Mouse (Mus musculus) urinary bladder, postnatal 25 days (tissue): ENCODE data around the gene Gabra5.

Experiments
- DNase-seq: peaks from one replicate; pipeline ENCODE4 v3.0.0; 2022; ENCODE audit warnings: low spot score

The Gabra5 gene

GRCm38 (mm10) chr7:57509681-57510141 lies at the start of gene Gabra5:
Gene Gabra5 (minus strand): TSS chr7:57510059.
- no peak for DNase-seq

- DNase-seq, result no peak
Observed at GRCm38 (mm10) chr7:57538565-57538964, 28.7 kb upstream of the Gabra5 start.

DNA sequence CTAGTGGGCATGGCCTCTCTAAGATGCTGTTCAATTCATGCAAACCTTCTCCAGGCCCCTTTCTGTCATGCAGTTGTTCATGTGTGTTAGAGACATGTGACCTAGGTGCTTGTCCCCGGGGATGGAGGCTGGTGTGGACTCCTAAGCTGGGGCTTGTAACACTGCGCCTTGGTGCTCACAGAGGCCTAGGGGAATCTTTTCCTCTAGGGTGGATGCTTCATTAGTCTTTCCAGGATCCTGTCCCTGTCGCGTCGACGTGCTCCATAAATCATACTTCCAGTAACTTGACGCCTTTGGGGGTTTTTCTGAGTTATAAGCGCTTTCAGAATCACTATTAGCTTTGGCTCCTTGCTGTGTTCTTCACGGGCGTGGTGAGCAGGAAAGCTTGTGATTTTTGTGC lies 22.8 kb upstream of the Gabra5 start:
- DNase-seq, result no peak

- no peak for DNase-seq
Observed at GRCm38 (mm10) chr7:57529954-57530353, 20.1 kb upstream of the Gabra5 start.

GRCm38 (mm10) chr7:57529451-57529850 lies 19.6 kb upstream of the Gabra5 start:
- no peak for DNase-seq

GRCm38 (mm10) chr7:57512955-57513354 lies 3.1 kb upstream of the Gabra5 start:
- DNase-seq, result no peak

DNA sequence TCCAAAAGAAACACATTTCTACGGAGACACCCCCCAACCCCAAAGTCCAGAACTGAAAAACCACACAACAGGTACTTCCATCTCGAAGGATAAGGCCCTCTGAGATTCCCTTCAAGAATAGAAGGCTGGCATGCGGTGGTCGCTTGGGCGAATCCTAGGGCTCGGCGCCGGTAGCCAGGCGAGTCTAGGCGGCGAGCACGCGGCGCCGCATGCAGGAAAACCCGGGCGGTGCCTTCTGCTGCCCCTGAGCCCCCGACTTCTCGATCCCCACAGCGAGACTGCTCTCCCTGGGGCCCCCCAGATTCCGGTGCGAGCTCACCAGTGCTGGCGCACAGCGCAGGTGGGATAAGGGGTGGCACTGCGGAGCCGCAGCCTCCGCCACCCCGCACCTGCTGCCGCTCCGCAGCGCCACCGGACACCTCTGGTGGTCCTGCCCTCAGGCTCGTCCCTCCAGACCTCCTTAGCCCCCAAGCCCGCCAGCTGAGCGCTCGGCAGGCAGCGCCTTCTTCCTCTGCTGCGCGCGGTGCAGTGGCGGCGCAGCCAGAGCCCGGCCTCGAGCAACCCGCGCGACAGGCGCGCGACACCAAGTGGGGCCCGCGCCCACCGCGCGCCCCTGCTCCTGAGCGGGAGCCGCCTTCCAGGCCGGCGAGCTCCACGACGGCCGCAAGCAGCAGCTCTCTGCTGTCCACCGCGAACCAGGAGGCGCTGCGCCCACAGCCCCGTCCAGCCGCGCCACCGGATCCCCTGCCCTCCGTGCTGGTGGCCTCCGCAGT lies 813 bp downstream of the Gabra5 start:
- no peak for DNase-seq

DNA sequence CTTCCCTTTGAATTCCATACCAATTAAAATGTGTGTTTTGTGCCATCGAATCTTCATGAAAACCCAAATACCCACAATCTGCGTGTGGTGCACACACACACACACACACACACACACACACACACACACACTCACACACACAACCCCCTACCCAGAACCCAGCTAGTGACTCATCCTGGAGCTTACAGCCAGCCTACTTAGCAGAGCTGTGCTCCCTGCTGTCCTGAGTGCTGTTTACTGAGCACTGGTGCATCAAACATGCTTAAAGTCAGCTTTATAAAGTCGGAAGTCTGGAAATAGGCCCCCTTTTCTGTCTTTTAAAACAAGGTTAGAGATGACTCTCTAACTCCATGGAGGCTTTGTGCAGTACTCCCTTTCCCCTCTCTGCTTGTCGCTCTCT lies 7.0 kb downstream of the Gabra5 start:
- DNase-seq, result no peak

DNA sequence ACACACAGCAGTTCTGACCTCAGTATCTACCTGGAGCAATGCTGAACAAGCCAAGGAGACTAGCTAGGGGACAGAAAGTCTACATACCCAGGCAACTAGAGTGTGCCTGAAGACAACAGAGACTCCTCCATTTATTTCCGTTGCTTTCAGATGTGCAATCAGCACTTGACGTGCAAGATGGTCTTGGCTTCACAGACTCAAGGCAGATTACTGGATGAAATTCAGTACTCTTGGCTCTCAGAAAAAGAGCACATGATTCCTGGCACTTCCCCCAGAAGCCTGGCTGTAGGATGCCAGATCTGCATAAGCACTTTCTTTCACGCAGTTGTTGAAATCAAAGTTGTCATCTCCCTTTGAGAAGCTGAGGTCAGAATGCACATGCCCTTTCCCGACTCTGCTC lies 18.1 kb downstream of the Gabra5 start:
- no peak for DNase-seq

- DNase-seq, result no peak
Observed at GRCm38 (mm10) chr7:57486907-57487306, 23.0 kb downstream of the Gabra5 start.

- no peak for DNase-seq
Observed at GRCm38 (mm10) chr7:57482896-57483295, 27.0 kb downstream of the Gabra5 start.

- peak; percentile 6 for DNase-seq
Observed at GRCm38 (mm10) chr7:57473811-57474525, 35.9 kb downstream of the Gabra5 start.

- DNase-seq, result no peak
Observed at GRCm38 (mm10) chr7:57471316-57471715, 38.5 kb downstream of the Gabra5 start.

- no peak for DNase-seq
Observed at GRCm38 (mm10) chr7:57460354-57460753, 49.5 kb downstream of the Gabra5 start.

DNA sequence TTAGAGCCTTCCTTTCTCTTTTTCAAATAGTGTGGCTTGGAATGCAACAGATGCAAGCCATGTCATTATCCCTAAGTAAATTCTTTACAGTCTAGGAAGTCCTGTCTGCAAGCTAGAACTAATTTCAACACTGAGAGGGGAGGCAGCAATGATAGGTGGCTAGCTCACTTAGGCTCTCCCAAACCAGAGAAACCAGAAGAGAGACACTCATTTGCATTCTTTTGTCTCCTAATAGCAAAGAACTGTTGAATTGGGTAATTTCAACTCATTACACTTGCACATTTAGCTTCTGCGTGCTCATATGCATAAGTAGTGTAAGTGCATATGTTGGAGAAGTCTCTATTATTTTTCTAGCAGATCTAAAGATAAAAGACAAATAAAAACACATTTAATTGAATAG lies 61.6 kb downstream of the Gabra5 start:
- DNase-seq, result no peak

DNA sequence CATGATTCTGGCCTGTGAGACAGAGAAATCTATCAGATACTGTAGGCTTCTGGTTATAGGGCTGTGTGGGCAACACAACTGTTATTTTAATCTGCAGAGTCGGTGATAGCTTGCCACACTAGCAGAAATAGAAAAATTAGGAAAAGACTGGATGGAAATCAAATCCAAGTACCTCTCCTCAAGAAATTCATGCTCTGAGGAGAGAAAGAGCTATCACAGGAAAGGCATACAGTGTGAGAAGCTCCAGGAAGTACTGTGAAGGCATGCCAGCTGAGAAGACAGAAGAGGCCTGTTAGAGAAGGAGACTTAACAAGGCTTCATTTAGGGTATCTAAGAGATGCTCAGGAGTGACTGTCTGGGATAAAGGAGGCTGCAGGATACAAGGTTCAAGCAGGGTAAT lies 87.2 kb downstream of the Gabra5 start:
- DNase-seq, result no peak

DNA sequence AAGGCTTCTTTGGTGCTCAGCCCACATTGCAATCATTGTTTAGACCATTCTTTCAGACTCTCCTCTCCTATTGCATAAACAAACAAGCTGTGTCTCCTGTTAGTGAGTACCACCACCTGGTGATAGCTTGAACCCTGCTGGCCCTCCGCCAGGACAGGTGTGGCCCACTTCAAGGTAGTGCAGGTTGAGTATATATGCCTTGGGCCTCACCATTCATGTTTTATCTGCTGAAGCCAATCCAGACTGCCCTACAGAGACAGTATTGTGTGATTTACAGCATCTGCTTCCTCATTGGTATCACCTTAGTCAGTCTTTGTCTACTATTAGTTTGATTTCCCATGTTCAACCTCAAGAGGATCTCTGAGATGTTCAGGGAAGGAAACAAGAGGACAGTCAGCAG lies 88.8 kb downstream of the Gabra5 start:
- DNase-seq, result no peak

DNA sequence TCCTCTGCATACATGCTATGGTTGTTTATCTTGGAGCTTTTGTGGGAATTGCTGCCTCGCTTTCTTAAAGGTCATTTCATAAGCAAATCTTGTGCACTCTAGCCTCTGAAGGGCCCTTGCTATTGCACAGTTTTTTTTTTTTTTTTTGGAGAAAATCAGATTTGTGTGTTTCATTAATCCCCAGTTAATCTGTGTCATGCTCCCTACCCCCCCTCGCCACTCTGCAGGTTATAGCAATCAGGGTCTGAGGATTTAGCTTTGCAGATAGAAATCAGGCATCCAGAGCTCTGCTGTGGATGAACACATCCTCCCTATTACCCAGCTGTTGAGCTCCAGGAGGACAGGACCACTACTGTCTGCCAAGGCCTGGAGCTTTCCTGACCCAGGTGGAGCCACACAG lies 90.5 kb downstream of the Gabra5 start, which contains the start of gene Gabrb3:
Gabrb3 (plus strand) TSS at position 301 of the 400 bp plus-strand sequence.
- DNase-seq, result no peak

GRCm38 (mm10) chr7:57412896-57413295 lies 97.0 kb downstream of the Gabra5 start:
- no peak for DNase-seq

DNA sequence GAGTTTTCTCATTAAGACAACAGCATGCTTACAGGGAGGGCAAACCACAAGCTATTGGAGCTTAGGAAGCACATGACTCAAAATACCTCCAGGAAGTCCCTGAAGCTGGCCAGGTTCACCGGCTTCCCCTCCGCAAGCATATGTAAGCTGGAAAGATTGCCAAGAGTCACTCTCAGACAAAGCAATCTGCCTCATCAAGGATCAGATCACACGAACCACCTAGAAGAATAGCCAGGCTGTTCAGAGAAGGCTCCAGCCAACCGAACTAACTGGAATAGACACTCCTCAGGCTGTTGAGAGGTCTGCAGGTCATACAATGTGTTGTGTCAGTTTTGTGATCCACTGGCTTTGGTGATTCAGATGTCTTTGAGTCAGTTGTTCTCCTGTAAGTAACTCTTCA lies 98.7 kb downstream of the Gabra5 start:
- no peak for DNase-seq

DNA sequence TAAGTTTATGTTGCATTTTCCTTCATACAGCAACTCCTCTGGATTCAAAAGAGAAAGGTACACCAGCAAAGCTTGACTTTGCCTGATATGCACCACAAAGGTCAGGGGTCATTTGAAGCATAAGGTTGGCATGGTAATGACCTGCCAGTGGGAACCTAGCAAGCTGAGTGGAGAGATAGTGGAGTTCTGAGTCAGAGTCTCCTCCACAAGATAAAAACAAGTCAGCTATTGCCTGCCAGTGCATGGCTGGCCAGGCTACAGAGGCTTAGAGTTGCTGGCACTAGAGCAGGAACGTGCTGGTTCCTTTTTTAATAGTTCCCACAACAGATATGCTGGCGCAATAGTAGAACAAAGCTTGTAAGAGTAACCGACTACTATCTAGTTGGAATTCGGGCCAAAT lies 116.3 kb downstream of the Gabra5 start:
- DNase-seq, result no peak

DNA sequence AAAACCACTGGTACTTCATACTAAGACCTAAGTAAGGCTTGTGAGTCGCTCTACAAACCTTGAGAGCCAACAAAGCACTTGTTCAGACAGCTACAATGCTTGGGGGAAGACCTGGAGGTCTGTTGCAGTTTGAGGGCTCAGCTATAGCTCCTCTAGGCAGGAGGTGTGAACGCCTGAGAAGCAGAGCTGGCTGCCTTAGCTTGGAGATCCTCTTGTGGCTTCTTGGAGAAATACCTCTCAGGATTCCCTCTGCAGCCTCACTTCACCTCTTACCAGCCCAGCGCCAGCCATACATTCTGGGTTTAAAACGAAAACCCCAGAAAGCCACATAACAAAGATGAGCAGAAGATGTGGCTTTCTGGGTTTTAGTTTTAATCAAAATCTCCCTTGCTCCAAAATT lies 119.8 kb downstream of the Gabra5 start:
- no peak for DNase-seq

DNA sequence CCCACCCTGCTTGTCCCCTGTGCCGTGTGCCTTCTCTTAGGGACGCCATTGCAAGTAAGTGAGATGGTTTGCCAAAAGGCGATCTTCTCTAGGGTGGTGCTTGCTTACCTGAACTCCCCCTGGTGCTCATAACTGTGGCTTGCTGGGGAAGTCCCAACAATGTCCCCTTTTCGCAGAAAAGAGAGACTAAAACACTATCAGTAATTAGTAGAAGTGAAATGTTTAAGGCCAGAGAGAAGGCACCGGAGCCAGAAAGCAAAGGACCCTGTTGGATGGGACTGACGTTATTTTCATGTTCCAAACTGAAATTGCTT lies 122.6 kb downstream of the Gabra5 start:
- DNase-seq, result no peak
